ENCODE assay signal across 28 mouse cellular contexts in genomic region chr4:141308381-141308780, GRCm38 (mm10). TPM values are rescaled to one million over a fixed set of nuclear protein-coding genes. Genes with fewer than 3 reads are reported as not detected.
DNase-seq lines count a peak whose midpoint lies in the region; ATAC-seq lines count a peak whose summit lies in the region.
"Had no signal": no experiment of that assay in that cellular context is flagged by ENCODE, and none has a peak within 500 bp of the region (broad histone marks: within the 10 kb centered on the region; RNA-seq: fewer than 3 reads in every experiment).

No protein-coding gene starts in this region.

- peaks cover 92% of the 10 kb centered on the region for H3K4me1 ChIP-seq in hindbrain, embryonic 10.5 days (replicated peaks)
- peaks cover 15% of the 10 kb centered on the region for H3K4me1 ChIP-seq in hindbrain, embryonic 11.5 days (replicated peaks; ENCODE audit: control insufficient read depth, insufficient read depth, low read length)
- peaks cover 71% of the 10 kb centered on the region for H3K4me1 ChIP-seq in intestine, embryonic 15.5 days (replicated peaks)

- H3K4me3 ChIP-seq in hindbrain, embryonic 10.5 days: no peak overlapping the region
- no peak overlapping the region for H3K4me3 ChIP-seq in hindbrain, embryonic 11.5 days (ENCODE audit: low read depth, low read length)
- H3K4me3 ChIP-seq in intestine, embryonic 15.5 days (replicated peaks): no peak overlapping the region
- H3K4me3 ChIP-seq: forebrain, embryonic 13.5 days; hindbrain, embryonic 15.5 days; liver, embryonic 15.5 days had no signal

- ATAC-seq in hindbrain, embryonic 11.5 days (ENCODE audit: low FRiP score): no peak
- no peak for ATAC-seq in intestine, embryonic 15.5 days
- ATAC-seq: forebrain, embryonic 13.5 days; inflammation-experienced regulatory T-cells, adult 6 months; midbrain, embryonic 16.5 days had no signal

- no peak overlapping the region for H3K4me2 ChIP-seq in hindbrain, embryonic 11.5 days (replicated peaks; ENCODE audit: low read depth, low read length)
- no peak overlapping the region for H3K4me2 ChIP-seq in intestine, embryonic 15.5 days (replicated peaks)
- H3K4me2 ChIP-seq: forebrain, embryonic 13.5 days; heart, embryonic 11.5 days; hindbrain, embryonic 15.5 days; liver, embryonic 15.5 days; midbrain, embryonic 11.5 days had no signal

- peak overlapping the region; percentile 85; the same call in 1 of the 2 replicates for H3K27ac ChIP-seq in hindbrain, embryonic 10.5 days
- H3K27ac ChIP-seq in hindbrain, embryonic 11.5 days (ENCODE audit: low read depth, low read length): no peak overlapping the region
- 0 out of 2 replicates have a peak overlapping the region, but pooled peaks have one; percentile 24 for H3K27ac ChIP-seq in intestine, embryonic 15.5 days
- H3K27ac ChIP-seq: forebrain, embryonic 13.5 days; hindbrain, embryonic 15.5 days; liver, embryonic 15.5 days; stomach, postnatal 0 days had no signal

- H3K36me3 ChIP-seq in hindbrain, embryonic 10.5 days: peaks cover 29% of the 10 kb centered on the region
- H3K36me3 ChIP-seq in hindbrain, embryonic 11.5 days (ENCODE audit: control insufficient read depth, insufficient read depth, low read length): no peaks in the 10 kb centered on the region
- H3K36me3 ChIP-seq in intestine, embryonic 15.5 days: peaks cover 5% of the 10 kb centered on the region; the same call in 1 of the 2 replicates
- H3K36me3 ChIP-seq: hindbrain, embryonic 15.5 days; liver, embryonic 15.5 days had no signal

- H3K27me3 ChIP-seq in hindbrain, embryonic 10.5 days (ENCODE audit: insufficient read depth, poor library complexity, severe bottlenecking): peaks cover 12% of the 10 kb centered on the region
- peaks cover 3% of the 10 kb centered on the region; the same call in 1 of the 2 replicates for H3K27me3 ChIP-seq in hindbrain, embryonic 11.5 days (ENCODE audit: control insufficient read depth, insufficient read depth, low read length)
- H3K27me3 ChIP-seq in intestine, embryonic 15.5 days (replicated peaks): no peaks in the 10 kb centered on the region

- WGBS in hindbrain, embryonic 10.5 days: 94% methylated on average over 22 of the region's 22 CpGs
- WGBS in hindbrain, embryonic 11.5 days: 97% methylated on average over 22 of the region's 22 CpGs
- 84% methylated on average over 22 of the region's 22 CpGs for WGBS in intestine, embryonic 15.5 days

- no peak for DNase-seq in hindbrain, embryonic 10.5 days (ENCODE audit: low spot score)
- no peak for DNase-seq in hindbrain, embryonic 11.5 days (ENCODE audit: low spot score)
- DNase-seq in kidney, adult 8-10 months: peak; percentile 77 to 81
- DNase-seq in kidney, postnatal 25 days: peak; percentile 74 to 90
- DNase-seq in layer of hippocampus, postnatal 14 days (ENCODE audit: low spot score in 2 of 2): no peak
- DNase-seq in T-cell, adult 2 months (ENCODE audit: low spot score): no peak
- no peak for DNase-seq in lung, adult 18-20 months
- DNase-seq: adrenal gland, adult 8-10 months; cerebellum, adult 18-20 months; cerebellum, postnatal 25 days; gastrocnemius, postnatal 10 days; heart, postnatal 36 days; layer of hippocampus, adult 9-11 months; liver; lung, postnatal 36 days; thymus, adult 18-20 months; thymus, postnatal 25 days had no signal

- no peak overlapping the region for H3K9ac ChIP-seq in hindbrain, embryonic 11.5 days (ENCODE audit: low read depth, low read length)
- H3K9ac ChIP-seq in intestine, embryonic 15.5 days: no peak overlapping the region
- H3K9ac ChIP-seq: forebrain, embryonic 13.5 days; hindbrain, embryonic 15.5 days; liver, embryonic 15.5 days had no signal

- H3K9me3 ChIP-seq in hindbrain, embryonic 10.5 days: no peaks in the 10 kb centered on the region
- H3K9me3 ChIP-seq in hindbrain, embryonic 11.5 days (ENCODE audit: control insufficient read depth, low read length): no peaks in the 10 kb centered on the region
- no peaks in the 10 kb centered on the region for H3K9me3 ChIP-seq in intestine, embryonic 15.5 days
- H3K9me3 ChIP-seq: forebrain, embryonic 13.5 days; hindbrain, embryonic 15.5 days; liver, embryonic 15.5 days had no signal

RNA-seq across cellular contexts. Expression of gene Epha2, which starts 7.3 kb away (rescaled TPM):
- polyA plus RNA-seq in hindbrain, embryonic 10.5 days (2016; fragmentation: Nextera tagmentation; extraction: Ambion mirVana): 3.3 and 4.4 TPM in 2 replicates
- 0.82 and 1.1 TPM in 2 replicates for polyA plus RNA-seq in hindbrain, embryonic 11.5 days (2014; fragmentation: Nextera tagmentation; extraction: Ambion mirVana)
- polyA plus RNA-seq in intestine, embryonic 15.5 days (2015; fragmentation: Nextera tagmentation; extraction: Ambion mirVana): 6.7 and 7.2 TPM in 2 replicates
- total RNA-seq in layer of hippocampus, postnatal 14 days (2021): 1 to 10 TPM; 1.8 to 2.0 TPM
- polyA plus RNA-seq: inflammation-experienced regulatory T-cells, adult 6 months had no signal

RNA-seq across cellular contexts. Expression of gene Fam131c, which starts 59.6 kb away (rescaled TPM):
- polyA plus RNA-seq in hindbrain, embryonic 10.5 days (2016; fragmentation: Nextera tagmentation; extraction: Ambion mirVana): 0.65 and 0.81 TPM in 2 replicates
- 0.69 and 0.91 TPM in 2 replicates for polyA plus RNA-seq in hindbrain, embryonic 11.5 days (2014; fragmentation: Nextera tagmentation; extraction: Ambion mirVana)
- polyA plus RNA-seq in intestine, embryonic 15.5 days (2015; fragmentation: Nextera tagmentation; extraction: Ambion mirVana): 2.0 and 2.3 TPM in 2 replicates
- 1 to 10 TPM; 5.0 to 6.6 TPM for total RNA-seq in layer of hippocampus, postnatal 14 days (2021)
- total RNA-seq: megakaryocyte, adult 5-6 weeks; neutrophil, adult 5-6 weeks had no signal
- polyA plus RNA-seq: inflammation-experienced regulatory T-cells, adult 6 months had no signal

Comparison
In these comparisons a context has a peak if more than half of its experiments do, and no peak if none do; other contexts are left out.
1. DNase-seq: peak in kidney, adult 8-10 months (2 of 2) and kidney, postnatal 25 days (2 of 2); none in hindbrain, embryonic 10.5 days (single experiment), hindbrain, embryonic 11.5 days (single experiment), layer of hippocampus, postnatal 14 days (0 of 2), T-cell, adult 2 months (single experiment) and lung, adult 18-20 months (0 of 2).